Mouse (Mus musculus) splenic B cell, adult 2 months (primary cell): ENCODE results near the gene Isoc2b.

Experiments
- DNase-seq: peaks from one replicate; pipeline ENCODE4 v3.0.0-alpha.2; 2011; ENCODE audit warnings: low read depth, low spot score
- H3K27me3 ChIP-seq: 2 replicates; pipeline ENCODE4 v1.6.1; 2012; ENCODE audit warnings: mild to moderate bottlenecking, low read length, moderate library complexity, mixed read lengths; ENCODE audit not compliant: control insufficient read depth, poor library complexity, insufficient read depth, severe bottlenecking
- H3K36me3 ChIP-seq: 2 replicates; pipeline ENCODE4 v1.6.1; 2012; ENCODE audit warnings: mild to moderate bottlenecking, low read length, moderate library complexity, mixed read lengths; ENCODE audit not compliant: control insufficient read depth, poor library complexity, insufficient read depth, severe bottlenecking

Isoc2b gene

DNA sequence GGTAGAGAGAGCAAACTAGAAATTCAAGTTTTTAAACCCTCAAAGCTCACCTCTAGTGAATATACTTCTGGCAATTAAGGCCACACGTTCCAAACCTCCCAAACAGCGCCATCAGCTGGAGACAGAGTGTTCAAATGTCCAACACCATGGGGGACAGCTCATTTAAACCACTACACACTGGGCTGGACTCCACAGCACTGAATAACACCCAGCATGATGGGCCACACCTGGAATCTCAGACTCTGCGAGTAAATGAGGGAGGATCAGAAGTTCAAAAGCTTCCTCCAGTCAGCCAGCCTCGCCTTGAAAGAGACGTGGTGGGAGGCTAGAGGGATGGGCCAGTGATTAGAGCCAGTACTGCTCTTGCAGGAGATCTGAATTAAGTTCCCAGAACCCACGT is at the start of gene Isoc2b:
Gene Isoc2b (minus strand): TSS at position 126 of the 400 bp plus-strand sequence.
- Histone ChIP-seq H3K36me3 (no peaks in the 10 kb centered on the region), H3K27me3 (no peaks in the 10 kb centered on the region)
- DNase-seq, result no peak

DNA sequence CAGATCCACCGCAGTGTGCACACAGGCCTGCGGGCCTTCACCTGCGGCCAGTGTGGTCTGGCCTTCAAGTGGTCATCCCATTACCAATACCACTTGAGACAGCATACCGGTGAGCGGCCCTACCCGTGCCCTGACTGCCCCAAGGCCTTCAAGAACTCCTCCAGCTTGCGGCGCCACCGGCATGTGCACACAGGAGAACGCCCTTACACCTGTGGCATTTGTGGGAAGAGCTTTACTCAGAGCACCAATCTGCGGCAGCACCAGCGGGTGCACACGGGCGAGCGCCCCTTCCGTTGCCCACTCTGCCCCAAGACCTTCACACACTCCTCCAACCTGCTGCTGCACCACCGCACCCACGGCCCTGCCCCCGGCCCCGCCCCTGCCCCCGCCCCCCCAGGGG is 49.0 kb upstream of the Isoc2b start:
- no peaks in the 10 kb centered on the region for H3K27me3 ChIP-seq
- peaks cover 3% of the 10 kb centered on the region for H3K36me3 ChIP-seq
- DNase-seq, result no peak

DNA sequence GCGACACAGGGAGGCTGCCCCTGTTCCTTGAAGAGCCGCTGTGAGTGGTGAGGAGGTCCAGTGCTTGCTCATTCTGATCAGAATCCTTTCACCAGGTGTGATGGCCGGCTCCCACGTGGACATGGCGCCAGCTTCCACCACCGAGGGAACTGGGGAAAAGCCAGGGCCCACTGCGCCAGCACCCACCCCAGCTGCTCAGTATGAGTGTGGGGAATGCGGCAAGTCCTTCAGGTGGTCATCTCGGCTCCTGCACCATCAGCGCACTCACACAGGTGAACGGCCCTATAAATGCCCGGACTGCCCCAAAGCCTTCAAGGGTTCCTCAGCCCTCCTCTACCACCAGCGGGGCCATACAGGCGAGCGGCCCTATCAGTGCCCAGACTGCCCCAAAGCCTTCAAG is 48.6 kb upstream of the Isoc2b start:
- no peak for DNase-seq
- Histone ChIP-seq H3K27me3 (no peaks in the 10 kb centered on the region), H3K36me3 (peaks cover 3% of the 10 kb centered on the region)

DNA sequence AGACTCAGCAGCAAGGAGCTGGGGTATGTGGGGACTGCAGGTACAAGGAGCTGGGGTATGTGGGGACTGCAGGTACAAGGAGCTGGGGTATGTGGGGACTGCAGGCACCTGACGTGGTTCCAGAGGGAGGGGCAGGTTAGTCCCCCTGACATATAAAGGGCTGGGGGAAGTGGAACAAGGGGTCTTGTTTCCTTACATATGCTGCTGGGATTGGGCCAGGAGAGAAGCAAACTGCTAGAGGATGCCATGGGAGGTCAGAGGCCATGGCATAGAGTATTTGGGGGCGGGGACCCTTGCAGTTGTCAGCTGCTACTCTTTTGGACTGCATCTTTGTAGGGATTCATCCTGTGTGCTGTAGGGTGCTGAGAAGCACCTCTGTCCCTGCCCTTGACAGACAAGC is 47.4 kb upstream of the Isoc2b start:
- Histone ChIP-seq H3K36me3 (peaks cover 3% of the 10 kb centered on the region), H3K27me3 (no peaks in the 10 kb centered on the region)
- DNase-seq, result no peak

DNA sequence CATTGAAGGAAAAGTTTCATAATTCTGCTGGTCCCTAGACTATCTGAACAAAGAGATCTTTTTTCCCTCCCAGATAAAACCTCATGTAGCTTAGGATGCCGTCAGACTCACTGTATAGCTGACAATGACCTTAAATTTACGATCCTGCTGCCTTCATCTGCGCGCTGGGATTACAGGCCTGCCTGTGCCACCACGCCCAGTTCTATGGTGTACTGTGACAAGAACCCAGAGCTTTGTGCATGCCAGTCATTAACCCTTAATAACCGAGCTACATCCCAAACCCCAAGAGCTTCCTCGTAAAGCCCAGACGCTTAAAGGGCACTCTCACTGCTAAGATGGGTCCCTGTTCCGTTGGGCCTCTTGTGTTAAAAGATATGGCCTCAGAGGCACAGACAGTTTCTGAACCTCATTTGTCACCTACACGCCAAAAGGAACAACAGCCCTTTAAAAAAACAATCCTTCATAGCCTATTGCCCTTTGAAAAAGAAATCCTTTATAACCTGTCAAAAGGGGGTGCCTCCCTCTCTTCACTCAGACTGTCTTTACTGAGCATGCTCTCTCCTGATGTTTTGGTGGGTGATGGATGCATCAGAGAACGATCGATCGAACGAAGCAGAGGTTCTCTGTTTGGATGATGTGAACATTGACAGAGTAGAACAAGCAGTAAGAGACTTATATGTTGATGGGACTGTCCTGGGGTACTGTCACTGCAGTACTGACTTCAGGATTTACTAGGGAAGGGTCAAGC is 45.8 kb upstream of the Isoc2b start:
- no peak for DNase-seq
- no peaks in the 10 kb centered on the region for H3K27me3 ChIP-seq
- H3K36me3 ChIP-seq, result peaks cover 3% of the 10 kb centered on the region

GRCm38 (mm10) chr7:4915007-4915665 is 45.1 kb upstream of the Isoc2b start, which contains the start of gene Zfp628:
TSS of gene Zfp628 (plus strand) at chr7:4915217.
- peaks cover 3% of the 10 kb centered on the region for H3K36me3 ChIP-seq
- no peaks in the 10 kb centered on the region for H3K27me3 ChIP-seq
- peak; percentile 95 for DNase-seq

DNA sequence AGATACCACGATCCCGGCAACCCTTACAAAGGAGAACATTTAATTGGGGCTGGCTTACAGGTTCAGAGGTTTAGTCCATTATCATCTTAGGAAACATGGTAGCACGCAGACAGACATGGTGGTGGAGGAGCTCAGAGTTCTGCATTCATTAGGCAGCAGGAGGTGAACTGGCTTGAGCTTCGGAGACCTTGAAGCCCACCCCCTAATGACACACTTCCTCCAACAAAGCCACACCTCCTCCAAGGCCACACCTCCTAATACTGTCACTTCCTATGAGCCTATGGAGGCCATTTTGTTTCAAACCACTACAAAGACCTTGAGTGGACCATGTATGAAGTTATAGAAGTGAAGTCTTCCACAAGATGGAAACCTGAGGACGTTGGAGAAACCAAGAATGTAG is 42.2 kb upstream of the Isoc2b start:
- no peak for DNase-seq
- H3K27me3 ChIP-seq, result no peaks in the 10 kb centered on the region
- no peaks in the 10 kb centered on the region for H3K36me3 ChIP-seq

- peak; percentile 54 for DNase-seq
- Histone ChIP-seq H3K27me3 (no peaks in the 10 kb centered on the region), H3K36me3 (no peaks in the 10 kb centered on the region)
These were observed 41.5 kb upstream of the Isoc2b start for GRCm38 (mm10) chr7:4911561-4911960.

- no peaks in the 10 kb centered on the region for H3K27me3 ChIP-seq
- no peak for DNase-seq
These were observed 36.5 kb upstream of the Isoc2b start, which contains the start of gene Gm36210 for GRCm38 (mm10) chr7:4906466-4906950. TSS of gene Gm36210 (minus strand) at chr7:4906516.

DNA sequence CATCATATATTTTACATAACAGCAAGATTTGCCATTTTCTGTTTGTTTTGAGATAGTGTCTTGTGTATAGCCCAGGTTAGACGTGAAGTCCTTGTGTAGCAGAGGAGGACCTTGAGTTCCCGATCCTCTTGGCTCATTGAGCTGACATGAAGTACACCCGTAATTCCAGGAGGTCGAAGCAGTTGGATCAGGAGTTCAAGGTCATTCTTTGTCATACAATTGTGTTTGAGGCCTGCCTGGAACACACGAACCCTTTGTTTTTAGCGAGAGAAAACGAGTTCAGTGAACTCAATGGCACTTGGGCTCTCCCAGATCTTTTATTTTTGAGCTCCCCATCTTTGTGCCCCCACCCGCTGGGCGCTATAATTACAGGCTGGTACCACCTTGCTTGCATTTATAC is 32.3 kb upstream of the Isoc2b start:
- Histone ChIP-seq H3K36me3 (no peaks in the 10 kb centered on the region), H3K27me3 (peaks cover 2% of the 10 kb centered on the region; the same call in 1 of the 2 replicates)
- no peak for DNase-seq

More at GRCm38 (mm10) chr7:4906466-4906950, 36.5 kb upstream of the Isoc2b start, which contains the start of gene Gm36210:
- no peaks in the 10 kb centered on the region for H3K36me3 ChIP-seq

DNA sequence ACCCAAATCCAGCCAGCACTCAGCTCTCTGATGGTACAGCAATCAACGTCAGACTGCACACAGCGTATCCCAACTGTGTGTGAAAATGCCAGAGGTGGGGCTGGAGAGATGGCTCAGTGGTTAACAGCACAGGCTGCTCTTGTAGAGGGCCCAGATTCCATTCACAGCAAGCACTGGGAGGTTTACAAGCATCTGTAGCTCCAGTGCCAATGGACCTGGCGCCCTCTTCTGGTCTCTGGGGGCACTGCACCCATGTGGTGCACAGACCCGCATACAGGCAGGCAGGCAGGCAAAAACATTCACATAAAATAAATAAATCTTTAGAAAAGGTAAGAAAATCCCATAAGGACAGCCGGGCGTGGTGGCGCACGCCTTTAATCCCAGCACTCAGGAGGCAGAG is 31.1 kb upstream of the Isoc2b start:
- Histone ChIP-seq H3K36me3 (no peaks in the 10 kb centered on the region), H3K27me3 (peaks cover 2% of the 10 kb centered on the region; the same call in 1 of the 2 replicates)
- DNase-seq, result peak; percentile 53

- Histone ChIP-seq H3K27me3 (peaks cover 2% of the 10 kb centered on the region; the same call in 1 of the 2 replicates), H3K36me3 (no peaks in the 10 kb centered on the region)
- DNase-seq, result no peak
These were observed 30.4 kb upstream of the Isoc2b start for GRCm38 (mm10) chr7:4900523-4900851.

- Histone ChIP-seq H3K36me3 (no peaks in the 10 kb centered on the region), H3K27me3 (peaks cover 2% of the 10 kb centered on the region; the same call in 1 of the 2 replicates)
- no peak for DNase-seq
These were observed 29.8 kb upstream of the Isoc2b start for GRCm38 (mm10) chr7:4899649-4900522.

DNA sequence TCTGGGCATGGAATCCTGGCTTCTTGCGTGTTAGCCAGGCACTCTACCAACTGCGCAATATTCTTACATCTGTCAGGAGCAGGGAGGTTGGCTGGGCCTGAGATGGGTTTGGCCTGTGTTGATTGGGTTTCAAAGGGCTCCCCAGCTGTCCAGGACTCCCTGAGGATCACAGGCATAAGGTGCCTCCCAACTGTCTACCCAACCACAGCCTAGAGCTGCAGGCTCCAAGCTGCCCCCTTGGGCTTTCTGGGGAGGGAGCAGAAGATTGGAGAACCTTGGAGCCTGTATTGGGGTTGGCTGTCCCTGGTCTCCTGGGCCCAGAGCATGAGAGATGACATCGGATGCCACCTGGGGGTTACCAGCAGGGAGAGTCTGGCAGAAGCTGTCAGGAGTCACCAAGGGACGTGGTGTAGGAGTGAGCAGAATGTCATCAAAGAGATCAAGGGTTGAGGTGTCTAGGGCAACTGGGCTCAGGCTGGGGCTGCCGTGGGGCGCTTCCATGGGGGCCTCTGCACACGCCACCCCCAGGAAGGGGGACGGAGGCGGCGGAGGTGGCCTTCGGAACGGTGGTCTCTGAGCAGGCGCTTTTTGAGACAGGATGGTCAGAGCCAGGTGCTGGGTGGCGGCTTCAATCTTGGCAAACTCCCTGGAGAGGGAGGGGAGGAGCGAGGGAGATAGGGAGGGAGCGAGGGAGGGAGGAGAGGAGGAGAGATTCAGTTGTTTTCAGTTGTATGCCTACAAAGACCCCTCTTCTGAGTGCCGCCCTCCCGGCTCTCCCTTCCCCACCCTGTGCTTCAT is 29.0 kb upstream of the Isoc2b start:
- no peaks in the 10 kb centered on the region for H3K36me3 ChIP-seq
- H3K27me3 ChIP-seq, result peaks cover 2% of the 10 kb centered on the region; the same call in 1 of the 2 replicates
- no peak for DNase-seq
